Mouse (Mus musculus): Measurements from ENCODE around the gene Pawr.
"Not testable (repeated sequence)": the region's sequence is repeated elsewhere in the genome, so short reads cannot be mapped to it uniquely, and the experiment has no call there.

Pawr gene

GRCm38 (mm10) chr10:108313845-108314244 is 18.1 kb upstream of the Pawr start:
- DNase-seq (ENCODE audit: low spot score in 2 of 2): no peak

GRCm38 (mm10) chr10:108314396-108314795 is 17.5 kb upstream of the Pawr start:
- no peak for DNase-seq (ENCODE audit: low spot score in 2 of 2)

- no peak for DNase-seq (ENCODE audit: low spot score in 2 of 2)
These were observed 16.7 kb upstream of the Pawr start for GRCm38 (mm10) chr10:108315236-108315635.

GRCm38 (mm10) chr10:108328356-108328755 is 3.6 kb upstream of the Pawr start:
- DNase-seq (ENCODE audit: low spot score in 2 of 2): no peak

- DNase-seq (ENCODE audit: low spot score in 2 of 2): no peak
These were observed 2.9 kb upstream of the Pawr start for GRCm38 (mm10) chr10:108328983-108329382.

- DNase-seq (ENCODE audit: low spot score in 2 of 2): no peak
These were observed 2.1 kb upstream of the Pawr start for GRCm38 (mm10) chr10:108329771-108330170.

- DNase-seq (ENCODE audit: low spot score in 2 of 2): no peak
These were observed 957 bp upstream of the Pawr start for GRCm38 (mm10) chr10:108330964-108331363.

- no peak for DNase-seq (ENCODE audit: low spot score in 2 of 2)
These were observed 935 bp downstream of the Pawr start for GRCm38 (mm10) chr10:108332571-108333541.

GRCm38 (mm10) chr10:108333642-108334041 is 1.7 kb downstream of the Pawr start:
- DNase-seq (ENCODE audit: low spot score in 2 of 2): no peak

- no peak for DNase-seq (ENCODE audit: low spot score in 2 of 2)
These were observed 2.2 kb downstream of the Pawr start for GRCm38 (mm10) chr10:108334096-108334495.

- DNase-seq (ENCODE audit: low spot score in 2 of 2): no peak
These were observed 3.9 kb downstream of the Pawr start for GRCm38 (mm10) chr10:108335736-108336292.

GRCm38 (mm10) chr10:108336581-108336980 is 4.7 kb downstream of the Pawr start:
- no peak for DNase-seq (ENCODE audit: low spot score in 2 of 2)

GRCm38 (mm10) chr10:108338055-108338961 is 6.4 kb downstream of the Pawr start:
- DNase-seq (ENCODE audit: low spot score in 2 of 2): no peak

GRCm38 (mm10) chr10:108339118-108339517 is 7.2 kb downstream of the Pawr start:
- DNase-seq (ENCODE audit: low spot score in 2 of 2): no peak

- DNase-seq (ENCODE audit: low spot score in 2 of 2): no peak
These were observed 8.0 kb downstream of the Pawr start for GRCm38 (mm10) chr10:108339872-108340271.

- no peak for DNase-seq (ENCODE audit: low spot score in 2 of 2)
These were observed 11.8 kb downstream of the Pawr start for GRCm38 (mm10) chr10:108343734-108344133.

GRCm38 (mm10) chr10:108345123-108345522 is 13.2 kb downstream of the Pawr start:
- DNase-seq (ENCODE audit: low spot score in 2 of 2): no peak

GRCm38 (mm10) chr10:108346301-108346700 is 14.4 kb downstream of the Pawr start:
- not testable (repeated sequence) for DNase-seq (ENCODE audit: low spot score in 2 of 2)

- DNase-seq (ENCODE audit: low spot score in 2 of 2): no peak
These were observed 18.5 kb downstream of the Pawr start for GRCm38 (mm10) chr10:108350125-108351070.

GRCm38 (mm10) chr10:108352944-108353343 is 21.0 kb downstream of the Pawr start:
- no peak for DNase-seq (ENCODE audit: low spot score in 2 of 2)

All from spleen, postnatal 36 days (tissue).